ENCODE assay signal across 19 mouse cellular contexts in genomic region chr17:80090551-80090950, GRCm38 (mm10). TPM values are rescaled to one million over a fixed set of nuclear protein-coding genes. Genes with fewer than 3 reads are reported as not detected.
DNase-seq lines count a peak whose midpoint lies in the region; ATAC-seq and TF ChIP-seq lines count a peak whose summit lies in the region.
"Had no signal": no experiment of that assay in that cellular context is flagged by ENCODE, and none has a peak within 500 bp of the region (broad histone marks: within the 10 kb centered on the region; RNA-seq: fewer than 3 reads in every experiment).

No protein-coding gene starts in this region.

- 28% methylated on average over 4 of the region's 4 CpGs for WGBS in liver, adult 2 months
- 56% methylated on average over 4 of the region's 4 CpGs for WGBS in liver, embryonic 12.5 days (ENCODE audit: insufficient replicate concordance)
- 56% methylated on average over 4 of the region's 4 CpGs for WGBS in lung, postnatal 0 days

- no peaks in the 10 kb centered on the region for H3K79me2 ChIP-seq in liver, adult 2 months (ENCODE audit: control insufficient read depth, insufficient read depth, low read length)

- no peak for TF ChIP-seq POLR2A in liver, adult 2 months (IDR thresholded peaks at IDR 0.05; ENCODE audit: extremely low read depth, insufficient read depth, low read length)

- TF ChIP-seq CTCF in liver, adult 2 months (IDR thresholded peaks at IDR 0.05; ENCODE audit: low read depth, low read length) = no peak
- no peak for TF ChIP-seq CTCF in lung, postnatal 0 days (IDR thresholded peaks at IDR 0.05)

- no peaks in the 10 kb centered on the region for H3K9me3 ChIP-seq in liver, embryonic 12.5 days (replicated peaks)
- H3K9me3 ChIP-seq in lung, postnatal 0 days (ENCODE audit: low read length) = no peaks in the 10 kb centered on the region
- H3K9me3 ChIP-seq: embryonic facial prominence, embryonic 10.5 days; forebrain, embryonic 10.5 days; hindbrain, embryonic 12.5 days had no signal

- no peak overlapping the region for H3K4me2 ChIP-seq in liver, embryonic 12.5 days
- no peak overlapping the region for H3K4me2 ChIP-seq in lung, postnatal 0 days (replicated peaks; ENCODE audit: low read depth, low read length)
- H3K4me2 ChIP-seq: heart, embryonic 13.5 days; hindbrain, embryonic 12.5 days had no signal

- H3K27me3 ChIP-seq in liver, adult 2 months (ENCODE audit: control insufficient read depth, insufficient read depth, low read length) = no peaks in the 10 kb centered on the region
- peaks cover 14% of the 10 kb centered on the region for H3K27me3 ChIP-seq in liver, embryonic 12.5 days (replicated peaks)
- no peaks in the 10 kb centered on the region for H3K27me3 ChIP-seq in lung, postnatal 0 days (replicated peaks; ENCODE audit: insufficient read depth, low read length)
- H3K27me3 ChIP-seq: heart, embryonic 13.5 days; hindbrain, embryonic 12.5 days had no signal

- H3K27ac ChIP-seq in liver, adult 2 months (replicated peaks; ENCODE audit: insufficient read depth, low read depth, low read length) = no peak overlapping the region
- H3K27ac ChIP-seq in liver, embryonic 12.5 days = no peak overlapping the region
- H3K27ac ChIP-seq in lung, postnatal 0 days (ENCODE audit: low read length) = no peak overlapping the region
- H3K27ac ChIP-seq: embryonic facial prominence, embryonic 10.5 days; forebrain, embryonic 10.5 days; heart, embryonic 13.5 days; hindbrain, embryonic 12.5 days had no signal

- H3K4me3 ChIP-seq in liver, adult 2 months (ENCODE audit: insufficient read depth, low read depth, low read length) = no peak overlapping the region
- H3K4me3 ChIP-seq in liver, embryonic 12.5 days = no peak overlapping the region
- no peak overlapping the region for H3K4me3 ChIP-seq in lung, postnatal 0 days (ENCODE audit: low read depth, low read length)
- H3K4me3 ChIP-seq: embryonic facial prominence, embryonic 10.5 days; forebrain, embryonic 10.5 days; heart, embryonic 13.5 days; hindbrain, embryonic 12.5 days had no signal

- DNase-seq in heart, adult 11 months = peak; percentile 34
- no peak for DNase-seq in heart, postnatal 4 days
- peak; percentile 86 for DNase-seq in liver, adult 2 months (ENCODE audit: extremely low read depth, low read depth, low spot score)
- DNase-seq in adrenal gland, postnatal 36 days = peak; percentile 26 to 53
- no peak for DNase-seq in lung, postnatal 0 days (ENCODE audit: low spot score)
- no peak for DNase-seq in urinary bladder, postnatal 10 days (ENCODE audit: low spot score)
- DNase-seq: cerebellum, adult 2 months; cerebellum, postnatal 10 days; gastrocnemius, postnatal 36 days; kidney, adult 8-10 months had no signal

- no peak for TF ChIP-seq EP300 in lung, postnatal 0 days (IDR thresholded peaks at IDR 0.05)

- H3K36me3 ChIP-seq in liver, adult 2 months (ENCODE audit: control insufficient read depth, insufficient read depth, low read length) = no peaks in the 10 kb centered on the region
- no peaks in the 10 kb centered on the region for H3K36me3 ChIP-seq in liver, embryonic 12.5 days
- H3K36me3 ChIP-seq in lung, postnatal 0 days (ENCODE audit: insufficient read depth, low read length) = no peaks in the 10 kb centered on the region
- H3K36me3 ChIP-seq: embryonic facial prominence, embryonic 10.5 days; forebrain, embryonic 10.5 days; heart, embryonic 13.5 days; hindbrain, embryonic 12.5 days had no signal

- no peak for ATAC-seq in liver, embryonic 12.5 days
- ATAC-seq in lung, postnatal 0 days = no peak
- ATAC-seq: forebrain, embryonic 14.5 days; hindbrain, embryonic 16.5 days; inflammation-experienced regulatory T-cells, adult 6 months; intestine, postnatal 0 days had no signal

- no peak overlapping the region for H3K9ac ChIP-seq in liver, adult 2 months (ENCODE audit: low read depth, low read length)
- H3K9ac ChIP-seq in liver, embryonic 12.5 days = no peak overlapping the region
- no peak overlapping the region for H3K9ac ChIP-seq in lung, postnatal 0 days (replicated peaks; ENCODE audit: low read depth)
- H3K9ac ChIP-seq: heart, embryonic 13.5 days; hindbrain, embryonic 12.5 days had no signal

- peaks cover 9% of the 10 kb centered on the region; the same call in 1 of the 2 replicates for H3K4me1 ChIP-seq in liver, adult 2 months (ENCODE audit: control insufficient read depth, insufficient read depth, low read length)
- 0 out of 2 replicates have a peak, but pooled peaks cover under 1% of the 10 kb centered on the region for H3K4me1 ChIP-seq in liver, embryonic 12.5 days
- no peaks in the 10 kb centered on the region for H3K4me1 ChIP-seq in lung, postnatal 0 days (ENCODE audit: insufficient read depth, low read depth, low read length)

RNA-seq across cellular contexts. Expression of gene Hnrnpll, which starts 28.4 kb away (rescaled TPM):
- total RNA-seq in heart, postnatal 4 days (2021) = 10 to 100 TPM; 51.1 to 57.8 TPM
- total RNA-seq in liver, adult 2 months (2014; rRNA removed) = 26.1 and 27.2 TPM in 2 replicates
- polyA plus RNA-seq in liver, adult 2 months (2012; rRNA removed) = 7.7 and 7.9 TPM in 2 replicates
- 50.2 and 52.5 TPM in 2 replicates for polyA plus RNA-seq in liver, embryonic 12.5 days (2016; fragmentation: Nextera tagmentation; extraction: Ambion mirVana)
- total RNA-seq in adrenal gland, postnatal 36 days (2021) = 10 to 100 TPM; 45.7 to 51.8 TPM
- 30.2 and 31.2 TPM in 2 replicates for polyA plus RNA-seq in lung, postnatal 0 days (2015; fragmentation: Nextera tagmentation; extraction: Ambion mirVana)

RNA-seq across cellular contexts. Expression of gene Galm, which starts 36.7 kb away (rescaled TPM):
- 1 to 10 TPM; 6.9 to 9.1 TPM for total RNA-seq in heart, postnatal 4 days (2021)
- 68.6 and 70.5 TPM in 2 replicates for total RNA-seq in liver, adult 2 months (2014; rRNA removed)
- polyA plus RNA-seq in liver, adult 2 months (2012; rRNA removed) = 81.2 and 98.5 TPM in 2 replicates
- polyA plus RNA-seq in liver, embryonic 12.5 days (2016; fragmentation: Nextera tagmentation; extraction: Ambion mirVana) = 14.6 and 15.2 TPM in 2 replicates
- 10 to 100 TPM; 13.9 to 19.8 TPM for total RNA-seq in adrenal gland, postnatal 36 days (2021)
- polyA plus RNA-seq in lung, postnatal 0 days (2015; fragmentation: Nextera tagmentation; extraction: Ambion mirVana) = 7.5 and 8.6 TPM in 2 replicates

Comparison
In these comparisons a context has a peak if more than half of its experiments do, and no peak if none do; other contexts are left out.
1. DNase-seq: peak in heart, adult 11 months (single experiment), liver, adult 2 months (single experiment) and adrenal gland, postnatal 36 days (2 of 2); none in heart, postnatal 4 days (single experiment), lung, postnatal 0 days (single experiment) and urinary bladder, postnatal 10 days (single experiment).